Mouse (Mus musculus) liver, postnatal 0 days (tissue): ENCODE measurements around the gene Psapl1.

Source experiments
- CTCF ChIP-seq: sonication (generic); IDR thresholded peaks from 2 replicates; pipeline ENCODE4 v1.5.1; 2016; ENCODE audit warnings: antibody characterized with exemption, low read depth
- EP300 ChIP-seq: IDR thresholded peaks from 2 replicates; pipeline ENCODE4 v1.6.1; 2016; ENCODE audit warnings: antibody characterized with exemption, low read depth, mild to moderate bottlenecking

GRCm38 (mm10) chr5:36154879-36155485, 48.8 kb upstream of the Psapl1 start:
- no peak for TF ChIP-seq CTCF
- no peak for TF ChIP-seq EP300
